Mouse (Mus musculus) CH12.LX (cell line): ENCODE results near the gene Tm9sf2. TPM values are rescaled to one million over a fixed set of nuclear protein-coding genes. Genes with fewer than 3 reads are reported as not detected.
"Not testable (repeated sequence)": the region's sequence is repeated elsewhere in the genome, so short reads cannot be mapped to it uniquely, and the experiment has no call there.

ENCODE experiments used
- DNase-seq: peaks from one replicate; pipeline ENCODE4 v3.0.0-alpha.2; 2013; ENCODE audit errors: extremely low read depth
- H3K27ac ChIP-seq: 2 replicates; pipeline ENCODE4 v1.5.1; 2012; ENCODE audit warnings: low read depth, mild to moderate bottlenecking, control low read depth, moderate library complexity; ENCODE audit not compliant: insufficient read depth
- H3K27me3 ChIP-seq: replicated peaks from 2 replicates; pipeline ENCODE3; 2012; ENCODE audit warnings: inconsistent platforms
- H3K36me3 ChIP-seq, 2 experiments: replicated peaks in 1 of 2; 2 replicates each; pipeline versions ENCODE3 to v1.6.1; 2012; ENCODE audit warnings: inconsistent platforms in 1 of 2, low read length in 1 of 2, mild to moderate bottlenecking in 1 of 2, mixed read lengths in 1 of 2, moderate library complexity in 1 of 2; ENCODE audit not compliant: control insufficient read depth in 1 of 2, insufficient read depth in 1 of 2
- H3K4me1 ChIP-seq, 2 experiments: 2 replicates each; pipeline ENCODE4 v1.6.1; 2012; ENCODE audit warnings: inconsistent platforms in 1 of 2, moderate library complexity in 1 of 2; ENCODE audit not compliant: insufficient read depth in 2 of 2, control insufficient read depth in 1 of 2
- H3K4me2 ChIP-seq: 2 replicates; pipeline ENCODE4 v1.6.1; 2012; ENCODE audit warnings: low read depth, mild to moderate bottlenecking, control low read depth; ENCODE audit not compliant: poor library complexity, insufficient read depth, severe bottlenecking
- H3K4me3 ChIP-seq, 3 experiments: fragments of 150-350 bp in 1 of 3; sonication (generic) in 1 of 3; replicated peaks in 1 of 3; 2 replicates each; pipeline versions ENCODE3 to v1.5.1; 2011 to 2012; ENCODE audit warnings: low read depth in 2 of 3, low read length in 2 of 3, mild to moderate bottlenecking in 2 of 3, moderate library complexity in 2 of 3, control low read depth in 1 of 3, improper control_type of control experiment in 1 of 3, inconsistent platforms in 1 of 3, mixed read lengths in 1 of 3; ENCODE audit not compliant: poor library complexity in 1 of 3
- H3K79me2 ChIP-seq: replicated peaks from 2 replicates; pipeline ENCODE4 v1.6.1; 2012; ENCODE audit warnings: mild to moderate bottlenecking, moderate library complexity; ENCODE audit not compliant: control insufficient read depth, poor library complexity, insufficient read depth, severe bottlenecking; ENCODE audit errors: extremely low read depth
- H3K9ac ChIP-seq: 2 replicates; pipeline ENCODE4 v1.6.1; 2012; ENCODE audit warnings: low read depth, mild to moderate bottlenecking, control low read depth, moderate library complexity; ENCODE audit not compliant: insufficient read depth
- H3K9me3 ChIP-seq: replicated peaks from 2 replicates; pipeline ENCODE3; 2012; ENCODE audit warnings: low read length, inconsistent platforms, mixed read lengths
- EP300 ChIP-seq: IDR thresholded peaks from 2 replicates; pipeline ENCODE4 v1.6.1; 2011; ENCODE audit warnings: low read length, improper control_type of control experiment
- JUN ChIP-seq: IDR thresholded peaks from 2 replicates; pipeline ENCODE4 v1.6.1; 2011; ENCODE audit warnings: low read depth, mild to moderate bottlenecking, low read length, improper control_type of control experiment, moderate library complexity; ENCODE audit not compliant: insufficient read depth
- JUND ChIP-seq: conservative IDR thresholded peaks from 2 replicates; pipeline ENCODE4 v1.6.1; 2011; ENCODE audit warnings: low read depth, low read length, improper control_type of control experiment
- MAFK ChIP-seq: IDR thresholded peaks from 2 replicates; pipeline ENCODE4 v1.6.1; 2011; ENCODE audit warnings: low read length, improper control_type of control experiment; ENCODE audit not compliant: insufficient replicate concordance
- MAZ ChIP-seq: IDR thresholded peaks from 2 replicates; pipeline ENCODE4 v1.6.1; 2012; ENCODE audit warnings: low read depth, mild to moderate bottlenecking, inconsistent platforms, low read length, improper control_type of control experiment, moderate library complexity
- MXI1 ChIP-seq: IDR thresholded peaks from 2 replicates; pipeline ENCODE4 v1.6.1; 2011; ENCODE audit warnings: mild to moderate bottlenecking, low read depth, low read length, improper control_type of control experiment
- MYC ChIP-seq: IDR thresholded peaks from 2 replicates; pipeline ENCODE4 v1.6.1; 2011; ENCODE audit warnings: low read depth, mild to moderate bottlenecking, improper control_type of control experiment, low read length
- NELFE ChIP-seq: IDR thresholded peaks from 2 replicates; pipeline ENCODE4 v1.6.1; 2011; ENCODE audit warnings: low read depth, low read length, improper control_type of control experiment
- NRF1 ChIP-seq: IDR thresholded peaks from 2 replicates; pipeline ENCODE4 v1.6.1; 2014; ENCODE audit warnings: low read depth, mild to moderate bottlenecking, inconsistent platforms, low read length, improper control_type of control experiment, moderate library complexity
- POLR2AphosphoS2 ChIP-seq: IDR thresholded peaks from 2 replicates; pipeline ENCODE4 v1.6.1; 2011; ENCODE audit warnings: low read depth, low read length, improper control_type of control experiment
- RAD21 ChIP-seq: IDR thresholded peaks from 2 replicates; pipeline ENCODE4 v1.6.1; 2011; ENCODE audit warnings: low read depth, mild to moderate bottlenecking, low read length, improper control_type of control experiment, moderate library complexity
- TBP ChIP-seq: conservative IDR thresholded peaks from 2 replicates; pipeline ENCODE4 v1.6.1; 2011; ENCODE audit warnings: low read depth, low read length, improper control_type of control experiment
- TCF12 ChIP-seq: IDR thresholded peaks from 2 replicates; pipeline ENCODE4 v1.6.1; 2014; ENCODE audit warnings: low read depth, mild to moderate bottlenecking, inconsistent platforms, low read length, improper control_type of control experiment
- UBTF ChIP-seq: IDR thresholded peaks from 2 replicates; pipeline ENCODE4 v1.6.1; 2012; ENCODE audit warnings: low read depth, mild to moderate bottlenecking, inconsistent platforms, low read length, improper control_type of control experiment, moderate library complexity
- ZC3H11A ChIP-seq: IDR thresholded peaks from 2 replicates; pipeline ENCODE4 v1.6.1; 2012; ENCODE audit warnings: low read depth, mild to moderate bottlenecking, inconsistent platforms, low read length, improper control_type of control experiment
- ZNF384 ChIP-seq: IDR thresholded peaks from 2 replicates; pipeline ENCODE4 v1.6.1; 2012; ENCODE audit warnings: low read depth, low read length, improper control_type of control experiment, inconsistent platforms
- dilution Hi-C: fragments of 300-500 bp; cut with MboI; formaldehyde crosslinking; loops from 2 replicates; pipeline ENCODE4 v1.14.3; 2020; ENCODE audit warnings: low sequenced_read_pairs; ENCODE audit not compliant: extremely low pct_unique_long_range_greater_than_20kb, extremely low pct_ligation_motif_present
- in situ Hi-C: fragments of 300-500 bp; cut with MboI; formaldehyde crosslinking; loops from 3 replicates; pipeline ENCODE4 v1.14.3; 2019; ENCODE audit warnings: low sequenced_read_pairs, low pct_ligation_motif_present, low pct_unique_long_range_greater_than_20kb, mixed read lengths
- polyA plus RNA-seq: library from polyadenylated mRNA; unstranded; fragments of >175 nt; gene quantifications from 2 replicates; pipeline ENCODE4 v1.2.1, GENCODE M21; 2012; ENCODE audit warnings: low read depth; ENCODE audit not compliant: insufficient read length
- total RNA-seq, 2 experiments: library from RNA; depleted of rRNA; stranded (reverse); fragments of 300-350 nt in 1 of 2; fragments of >200 nt in 1 of 2; gene quantifications; 2 replicates each; pipeline ENCODE4 v1.2.3; 2012 to 2014

The Tm9sf2 gene
- total and polyA plus RNA-seq, 3 experiments, result 49.2 to 108 (median 85.5) TPM

DNA sequence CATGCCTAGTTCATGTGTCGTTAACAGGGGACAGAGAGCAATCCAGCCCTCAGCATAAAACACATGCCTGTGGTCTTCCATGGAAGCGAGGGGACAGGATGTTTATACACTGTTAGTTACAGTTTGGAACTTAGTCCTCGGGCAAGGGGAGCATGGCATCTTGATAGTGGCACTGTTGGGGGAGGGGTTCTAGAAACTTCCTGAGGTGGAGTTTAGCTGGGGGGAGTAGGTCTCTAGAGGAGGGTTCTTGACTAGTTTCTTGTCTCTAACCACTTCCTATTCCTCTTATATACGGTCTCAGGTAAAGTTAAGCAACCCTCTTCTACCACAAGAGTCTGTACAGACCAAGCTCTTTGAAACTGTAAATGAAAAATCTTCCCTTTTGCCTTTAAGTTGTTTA, 40.6 kb upstream of the Tm9sf2 start:
- H3K9me3 ChIP-seq, result peaks cover 4% of the 10 kb centered on the region
- no peak overlapping the region for H3K9ac ChIP-seq
- no peaks in the 10 kb centered on the region for H3K27me3 ChIP-seq
- in situ Hi-C loops, result loop anchor here (10.0 kb wide), 1 partner anchor 109 kb away; no protein-coding TSS in a partner anchor
- H3K27ac ChIP-seq, result no peak overlapping the region
- dilution Hi-C loops, result no loop called here
- H3K4me2 ChIP-seq, result no peak overlapping the region
- TF ChIP-seq MXI1 (no peak), TBP (no peak), JUND (no peak), JUN (no peak), ZNF384 (no peak), UBTF (no peak), RAD21 (no peak), MAZ (no peak), NELFE (no peak), TCF12 (no peak), ZC3H11A (no peak), EP300 (no peak), MYC (no peak), MAFK (no peak), NRF1 (no peak), POLR2AphosphoS2 (no peak)
- H3K79me2 ChIP-seq, result no peaks in the 10 kb centered on the region
- H3K4me1 ChIP-seq, result peaks cover 34 to 94% of the 10 kb centered on the region in 2 experiments
- H3K4me3 ChIP-seq, result no peak overlapping the region
- DNase-seq, result no peak
- no peaks in the 10 kb centered on the region for H3K36me3 ChIP-seq

DNA sequence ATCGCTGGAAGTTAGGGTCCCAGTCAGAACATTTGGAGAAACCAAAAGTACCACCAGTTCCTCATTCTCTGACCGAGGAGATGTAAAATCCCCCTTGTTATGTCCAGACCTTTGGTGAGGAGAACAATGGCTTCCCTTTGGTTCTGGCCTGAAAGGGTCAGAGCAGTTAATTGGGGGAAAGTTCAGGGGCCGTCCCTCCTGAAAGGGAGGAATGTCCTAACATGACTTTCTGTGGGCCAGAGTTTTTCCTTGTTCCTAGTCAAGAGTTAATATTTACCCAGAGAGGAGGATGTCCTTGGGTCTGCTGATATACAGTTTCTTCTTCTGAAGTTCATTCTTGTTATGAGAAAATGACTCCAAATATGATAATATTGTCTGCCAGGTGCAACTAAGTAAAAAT, 38.8 kb upstream of the Tm9sf2 start:
- H3K27ac ChIP-seq, H3K27me3 ChIP-seq, H3K9ac ChIP-seq, H3K9me3 ChIP-seq, H3K79me2 ChIP-seq, H3K4me3 ChIP-seq, DNase-seq, H3K4me2 ChIP-seq, H3K36me3 ChIP-seq, dilution Hi-C loops: not testable (repeated sequence)
- in situ Hi-C loops, result loop anchor here (10.0 kb wide), 1 partner anchor 107 kb away; no protein-coding TSS in a partner anchor
- peaks cover 40 to 95% of the 10 kb centered on the region in 2 experiments for H3K4me1 ChIP-seq
